Mouse (Mus musculus) lung, embryonic 16.5 days (tissue): ENCODE measurements around the gene Gm28551. TPM values are rescaled to one million over a fixed set of nuclear protein-coding genes. Genes with fewer than 3 reads are reported as not detected.
"Not testable (repeated sequence)": the region's sequence is repeated elsewhere in the genome, so short reads cannot be mapped to it uniquely, and the experiment has no call there.

Experiments used
- ATAC-seq: fragments of 200-750 bp; cut with Nextera tagmentation; 2 replicates; pipeline ENCODE4 v1.8.0; 2017; ENCODE audit warnings: low read depth, mild to moderate bottlenecking, moderate library complexity
- H3K27ac ChIP-seq: fragments of 300-500 bp; sonication (generic); 2 replicates; pipeline ENCODE4 v1.5.1; 2014; ENCODE audit warnings: mild to moderate bottlenecking, control low read depth, low read length
- H3K27me3 ChIP-seq: fragments of 300-500 bp; sonication (generic); 2 replicates; pipeline ENCODE4 v1.6.1; 2014; ENCODE audit warnings: low read depth, low read length, mixed read lengths; ENCODE audit not compliant: control insufficient read depth, insufficient read depth
- H3K36me3 ChIP-seq: fragments of 300-500 bp; sonication (generic); 2 replicates; pipeline ENCODE4 v1.6.1; 2014; ENCODE audit warnings: low read length; ENCODE audit not compliant: control insufficient read depth, insufficient read depth
- H3K4me1 ChIP-seq: fragments of 300-500 bp; sonication (generic); replicated peaks from 2 replicates; pipeline ENCODE4 v1.6.1; 2014; ENCODE audit warnings: low read length, mixed read lengths; ENCODE audit not compliant: control insufficient read depth, insufficient read depth
- H3K4me2 ChIP-seq: fragments of 300-500 bp; sonication (generic); 2 replicates; pipeline ENCODE4 v1.6.1; 2014; ENCODE audit warnings: low read depth, low read length, control low read depth
- H3K4me3 ChIP-seq: fragments of 300-500 bp; sonication (generic); 2 replicates; pipeline ENCODE4 v1.5.1; 2014; ENCODE audit warnings: mild to moderate bottlenecking, low read length, control low read depth
- H3K9ac ChIP-seq: fragments of 300-500 bp; sonication (generic); 2 replicates; pipeline ENCODE4 v1.6.1; 2014; ENCODE audit warnings: low read length, control low read depth
- H3K9me3 ChIP-seq: fragments of 300-500 bp; sonication (generic); 2 replicates; pipeline ENCODE4 v1.6.1; 2016; ENCODE audit warnings: low read length; ENCODE audit not compliant: control insufficient read depth
- WGBS: fragments of 180-500 bp; shearing (Covaris S2); extraction: QIAGEN DNeasy Blood & Tissue Kit; methylation state at CpG from one replicate; pipeline ENCODE4 v1.1.7; 2014; 5-methylcytosine and 5-hydroxymethylcytosine counted together
- polyA plus RNA-seq: library from polyadenylated mRNA; unstranded; fragments of >200 nt; fragmentation: Nextera tagmentation; extraction: Ambion mirVana; gene quantifications from 2 replicates; pipeline ENCODE4 v1.2.1, GENCODE M21; 2015

Gm28551 gene
- 0.87 and 1.1 TPM in 2 replicates for polyA plus RNA-seq

DNA sequence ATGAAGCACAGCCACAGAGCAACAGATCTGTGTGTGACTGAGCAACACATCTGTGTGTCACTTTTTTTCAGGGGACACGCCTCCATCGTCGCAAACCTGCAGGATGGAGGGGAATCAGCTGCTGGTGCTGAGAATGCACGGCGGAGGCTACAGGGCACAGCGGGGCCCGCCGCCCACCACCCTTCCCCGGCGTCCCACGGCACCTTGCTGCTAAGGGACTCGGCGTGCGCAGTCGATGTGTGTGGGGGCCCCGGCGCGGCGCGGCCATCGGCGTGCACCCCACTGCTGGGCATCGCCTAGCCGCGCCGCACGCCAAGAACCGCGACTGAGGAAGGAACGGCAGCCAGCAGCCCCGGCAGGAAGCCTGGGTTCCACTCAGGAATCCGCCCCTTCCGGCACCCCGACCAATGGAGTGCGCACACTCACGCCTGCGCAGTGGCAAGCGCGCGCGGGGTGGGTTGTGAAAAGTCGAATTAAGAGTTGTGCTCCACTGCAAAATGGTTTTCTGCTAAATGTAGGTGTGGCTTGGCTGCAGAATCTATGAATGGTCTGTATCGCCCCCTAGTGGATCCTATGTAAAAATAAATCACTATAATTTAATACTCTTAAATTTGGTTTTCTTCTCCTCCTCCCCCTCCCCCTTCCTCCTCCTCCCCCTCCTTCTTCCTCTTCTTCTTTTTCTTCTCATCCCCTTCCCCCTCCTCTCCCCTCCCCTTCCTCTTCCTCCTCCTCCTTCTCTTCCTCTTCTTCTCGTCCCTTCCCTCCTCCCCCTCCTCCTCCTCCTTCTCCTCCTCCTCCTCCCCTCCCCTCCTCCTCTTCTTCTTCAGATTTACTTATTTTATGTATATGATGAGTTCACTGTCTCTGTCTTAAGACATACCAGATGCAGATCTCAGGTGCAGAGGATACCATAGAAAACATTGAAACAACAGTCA, at the start of gene Gm28551, which contains the start of the genes Asdurf and Asnsd1:
Gene Gm28551 (minus strand): TSS at position 341 of the 935 bp plus-strand sequence.
Gene Asdurf (minus strand): TSS at position 293 of the 935 bp plus-strand sequence.
Gene Asnsd1 (minus strand): TSS at position 426 of the 935 bp plus-strand sequence.
- Histone ChIP-seq H3K27me3 (no peaks in the 10 kb centered on the region), H3K4me1 (peaks cover 6% of the 10 kb centered on the region), H3K27ac (peak within 1 kb of the TSS; percentile 83), H3K4me3 (peak within 1 kb of the TSS; percentile 92), H3K9ac (peak within 1 kb of the TSS; percentile 97), H3K4me2 (peak within 1 kb of the TSS; percentile 60), H3K9me3 (no peaks in the 10 kb centered on the region), H3K36me3 (peaks cover 10% of the 10 kb centered on the region)
- ATAC-seq: peak; percentile 100
- under 1% methylated on average over 43 of the region's 44 CpGs for WGBS

GRCm38 (mm10) chr1:53393936-53394760, 41.7 kb upstream of the Gm28551 start:
- H3K4me1 ChIP-seq, H3K36me3 ChIP-seq, H3K27me3 ChIP-seq, H3K9me3 ChIP-seq, H3K27ac ChIP-seq, H3K9ac ChIP-seq: not testable (repeated sequence)
- peak; percentile 36; the same call in 1 of the 2 replicates for ATAC-seq
- 0 out of 2 replicates have a peak overlapping the region, but pooled peaks have one; percentile 3 for H3K4me3 ChIP-seq
- 32% methylated on average over 21 of the region's 21 CpGs for WGBS
- H3K4me2 ChIP-seq: peak overlapping the region; percentile 21

DNA sequence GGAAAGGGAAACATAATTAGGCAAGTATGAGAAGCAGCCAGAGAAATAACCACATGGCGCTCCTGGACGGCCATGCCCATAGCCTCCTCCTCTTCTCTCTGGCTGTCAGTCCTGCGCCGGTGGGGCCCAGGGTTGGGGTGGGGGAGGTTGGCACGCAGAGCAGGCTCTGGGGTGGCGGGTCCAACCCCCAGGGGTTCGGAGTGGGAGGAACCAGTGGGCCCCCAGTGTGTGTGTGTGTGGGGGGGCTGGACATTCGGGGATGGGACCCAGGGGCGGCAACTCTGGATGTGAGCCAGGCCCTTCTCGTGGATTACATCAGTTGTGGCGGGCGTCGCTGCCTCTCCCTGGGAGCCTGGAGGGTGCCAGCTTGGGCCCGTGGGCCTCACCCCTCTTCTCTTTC, 36.3 kb upstream of the Gm28551 start:
- no peaks in the 10 kb centered on the region for H3K36me3 ChIP-seq
- ATAC-seq: no peak
- H3K9me3 ChIP-seq: no peaks in the 10 kb centered on the region
- H3K4me2 ChIP-seq: no peak overlapping the region
- no peaks in the 10 kb centered on the region for H3K4me1 ChIP-seq
- no peak overlapping the region for H3K27ac ChIP-seq
- no peaks in the 10 kb centered on the region for H3K27me3 ChIP-seq
- WGBS: 92% methylated on average over 12 of the region's 14 CpGs
- H3K9ac ChIP-seq: no peak overlapping the region
- no peak overlapping the region for H3K4me3 ChIP-seq

DNA sequence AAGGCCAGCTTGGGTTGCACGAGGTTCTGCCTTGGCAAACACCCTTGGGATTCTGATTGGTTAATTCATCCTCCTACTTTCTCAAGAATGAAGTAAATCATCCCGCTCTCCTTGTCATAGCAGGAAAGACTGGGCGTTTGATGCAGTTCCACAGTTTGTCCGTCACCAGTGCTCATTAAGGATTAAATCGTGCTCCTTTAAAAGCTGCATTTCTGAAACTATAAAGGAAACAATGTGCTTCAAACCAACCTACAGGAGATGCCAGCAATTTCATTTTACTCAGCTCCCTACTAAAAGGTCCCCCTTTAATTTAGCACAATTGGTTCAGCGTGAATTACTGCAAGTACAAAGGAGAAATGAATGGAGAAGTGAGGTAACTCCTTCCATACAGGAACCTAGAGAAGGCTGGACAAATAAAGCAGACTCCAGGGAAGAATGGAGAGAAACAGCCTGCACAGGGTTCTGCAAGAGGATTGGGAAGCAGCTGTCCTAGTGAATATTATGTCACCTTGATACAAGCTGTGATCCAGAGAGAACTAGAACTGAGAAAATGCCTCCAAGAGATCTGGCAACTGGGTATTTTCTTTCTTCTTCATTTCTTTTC, 31.7 kb upstream of the Gm28551 start:
- Histone ChIP-seq H3K9ac (no peak overlapping the region), H3K36me3 (no peaks in the 10 kb centered on the region), H3K9me3 (no peaks in the 10 kb centered on the region), H3K4me3 (no peak overlapping the region), H3K4me2 (no peak overlapping the region), H3K27ac (no peak overlapping the region), H3K4me1 (no peaks in the 10 kb centered on the region), H3K27me3 (no peaks in the 10 kb centered on the region)
- ATAC-seq: no peak
- WGBS: 69% methylated on average over 6 of the region's 6 CpGs

DNA sequence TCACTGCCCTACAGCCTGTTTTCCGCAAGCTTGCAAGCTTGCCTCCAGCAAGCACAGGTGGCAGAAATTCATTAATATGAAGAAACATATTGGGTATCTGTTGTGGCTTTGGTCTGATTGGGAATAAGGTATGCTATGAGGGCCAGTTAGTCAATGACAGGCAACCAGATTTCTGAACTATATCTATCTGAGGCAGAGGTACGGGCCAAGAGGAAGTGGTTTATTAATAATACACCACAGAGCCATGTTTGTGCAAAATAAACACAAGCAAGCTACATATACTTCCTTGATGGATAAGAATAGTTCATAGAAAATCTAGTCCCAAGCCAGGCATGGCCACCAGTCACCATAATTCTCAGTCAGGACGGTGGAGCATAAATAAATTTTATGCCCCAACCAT, 25.3 kb upstream of the Gm28551 start:
- no peak overlapping the region for H3K27ac ChIP-seq
- no peak for ATAC-seq

GRCm38 (mm10) chr1:53375965-53376364, 23.5 kb upstream of the Gm28551 start:
- not testable (repeated sequence) for H3K27ac ChIP-seq, ATAC-seq, H3K27me3 ChIP-seq, H3K36me3 ChIP-seq, H3K9me3 ChIP-seq, H3K9ac ChIP-seq, H3K4me3 ChIP-seq, H3K4me2 ChIP-seq, H3K4me1 ChIP-seq
- 61% methylated on average over 2 of the region's 2 CpGs for WGBS

More for the DNA sequence above, 25.3 kb upstream of the Gm28551 start:
- Histone ChIP-seq H3K9ac (no peak overlapping the region), H3K9me3 (no peaks in the 10 kb centered on the region), H3K4me1 (no peaks in the 10 kb centered on the region), H3K27me3 (no peaks in the 10 kb centered on the region), H3K4me3 (no peak overlapping the region), H3K36me3 (no peaks in the 10 kb centered on the region), H3K4me2 (no peak overlapping the region)
- 71% methylated on average over 3 of the region's 3 CpGs for WGBS

DNA sequence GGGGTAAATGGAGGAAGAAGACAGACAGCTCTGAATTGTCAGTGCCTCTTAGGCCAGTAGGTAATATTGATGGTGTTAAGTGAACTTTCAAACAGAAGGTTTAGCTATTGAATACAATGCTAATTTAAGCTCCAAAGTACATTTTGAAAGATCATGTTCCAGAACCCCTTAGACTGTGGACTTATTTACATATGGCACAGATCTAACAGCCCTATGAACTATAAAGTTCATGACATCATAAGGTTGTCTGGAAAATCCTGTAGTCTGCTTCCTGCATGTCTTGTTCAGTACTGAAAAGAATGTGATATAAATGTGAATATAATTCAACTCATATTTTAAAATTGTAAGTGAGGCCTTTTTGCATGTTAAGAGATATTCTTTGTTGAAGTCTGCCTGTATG, 6.5 kb upstream of the Gm28551 start:
- no peaks in the 10 kb centered on the region for H3K9me3 ChIP-seq
- no peak overlapping the region for H3K4me2 ChIP-seq
- no peak overlapping the region for H3K27ac ChIP-seq
- no peaks in the 10 kb centered on the region for H3K4me1 ChIP-seq
- H3K4me3 ChIP-seq: no peak overlapping the region
- no peak overlapping the region for H3K9ac ChIP-seq
- ATAC-seq: no peak
- H3K27me3 ChIP-seq: no peaks in the 10 kb centered on the region
- no peaks in the 10 kb centered on the region for H3K36me3 ChIP-seq

DNA sequence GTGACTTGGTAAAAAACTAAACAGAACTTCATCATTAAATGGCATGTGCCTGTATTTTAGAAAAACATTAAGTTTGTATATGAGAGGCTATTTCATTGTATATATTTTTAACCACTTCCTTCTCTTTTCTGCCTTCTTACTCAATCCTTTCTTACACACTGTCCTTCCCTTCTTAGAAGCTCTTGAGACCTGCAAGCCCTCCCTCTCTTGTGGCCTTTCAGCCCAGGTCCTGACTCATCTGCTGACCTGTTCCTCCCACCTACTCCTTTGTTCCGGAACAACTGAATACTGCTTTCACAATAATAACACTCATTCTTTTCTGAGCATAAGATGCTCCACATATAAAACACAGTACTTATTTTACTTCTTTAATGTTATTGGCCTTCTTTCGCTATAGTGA, 11.4 kb downstream of the Gm28551 start:
- Histone ChIP-seq H3K4me3 (no peak overlapping the region), H3K4me1 (no peaks in the 10 kb centered on the region), H3K4me2 (no peak overlapping the region), H3K27me3 (no peaks in the 10 kb centered on the region), H3K27ac (no peak overlapping the region), H3K36me3 (peaks cover 33% of the 10 kb centered on the region), H3K9me3 (no peaks in the 10 kb centered on the region), H3K9ac (no peak overlapping the region)
- 91% methylated on average over 2 of the region's 2 CpGs for WGBS
- ATAC-seq: no peak

DNA sequence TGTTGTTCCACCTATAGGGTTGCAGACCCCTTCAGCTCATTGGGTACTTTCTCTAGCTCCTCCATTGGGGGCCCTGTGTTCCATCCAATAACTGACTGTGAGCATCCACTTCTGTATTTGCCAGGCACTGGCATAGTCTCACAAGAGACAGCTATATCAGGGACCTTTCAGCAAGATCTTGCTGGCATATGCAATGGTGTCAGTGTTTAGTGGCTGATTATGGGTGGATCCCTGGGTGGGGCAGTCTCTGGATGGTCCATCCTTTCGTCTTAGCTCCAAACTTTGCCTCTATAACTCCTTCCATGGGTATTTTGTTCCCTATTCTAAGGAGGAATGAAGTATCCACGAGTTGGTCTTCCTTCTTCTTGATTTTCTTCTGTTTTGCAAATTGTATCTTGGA, 15.1 kb downstream of the Gm28551 start:
- H3K4me1 ChIP-seq, H3K4me3 ChIP-seq: not testable (repeated sequence)
- 58% methylated on average over 2 of the region's 2 CpGs for WGBS

More for the DNA sequence above, 15.1 kb downstream of the Gm28551 start:
- not testable (repeated sequence) for H3K9ac ChIP-seq, ATAC-seq, H3K27ac ChIP-seq, H3K27me3 ChIP-seq, H3K4me2 ChIP-seq, H3K36me3 ChIP-seq, H3K9me3 ChIP-seq
